Mouse (Mus musculus): Measurements from ENCODE around the gene Pawr.

Pawr gene

DNA sequence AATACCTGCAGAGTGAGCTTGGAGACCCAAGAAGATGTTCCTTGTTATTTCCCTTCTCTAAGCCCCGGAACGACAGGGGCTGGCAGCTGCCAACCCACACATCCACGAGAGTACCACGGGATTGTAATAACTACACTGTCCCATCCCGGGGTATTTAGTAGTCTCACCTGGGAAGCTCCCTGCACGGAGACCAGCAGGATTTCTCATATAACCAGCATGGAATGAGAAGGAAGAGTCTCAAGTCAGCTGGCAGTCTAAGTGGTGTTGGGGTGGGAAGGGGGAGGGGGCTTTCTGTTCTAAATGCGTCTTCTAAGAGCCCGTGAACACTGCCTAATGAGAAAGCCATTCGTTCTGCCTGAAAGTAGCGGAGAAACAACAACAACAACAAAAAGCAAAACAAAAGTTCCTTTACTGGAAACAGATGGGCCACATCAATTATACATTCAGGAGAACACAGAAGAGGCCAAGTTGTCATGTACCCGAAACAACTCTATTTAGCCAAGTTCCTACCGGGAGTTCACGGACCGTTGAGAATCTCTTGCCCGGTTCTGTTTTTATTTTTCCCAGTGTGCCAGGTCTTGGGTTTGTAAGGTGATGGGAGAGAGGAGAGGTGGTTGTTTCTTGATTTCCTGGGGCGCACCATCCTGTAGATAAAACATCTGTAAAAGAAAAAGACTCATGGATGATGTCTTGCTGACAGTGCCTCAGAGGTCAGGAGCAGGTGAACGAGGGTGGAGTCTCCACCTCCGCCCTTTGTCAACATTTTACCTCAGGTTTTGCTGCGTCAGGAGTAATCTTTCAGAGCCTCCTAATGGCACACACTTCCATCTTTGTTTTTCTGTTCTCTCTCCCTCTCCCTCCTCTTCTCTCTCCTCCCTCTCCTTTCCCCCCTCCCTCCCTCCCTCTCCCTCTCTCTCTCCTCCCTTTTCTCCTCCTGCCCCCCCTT, 112.3 kb downstream of the Pawr start:
- CTCF ChIA-PET, result no interaction called here

DNA sequence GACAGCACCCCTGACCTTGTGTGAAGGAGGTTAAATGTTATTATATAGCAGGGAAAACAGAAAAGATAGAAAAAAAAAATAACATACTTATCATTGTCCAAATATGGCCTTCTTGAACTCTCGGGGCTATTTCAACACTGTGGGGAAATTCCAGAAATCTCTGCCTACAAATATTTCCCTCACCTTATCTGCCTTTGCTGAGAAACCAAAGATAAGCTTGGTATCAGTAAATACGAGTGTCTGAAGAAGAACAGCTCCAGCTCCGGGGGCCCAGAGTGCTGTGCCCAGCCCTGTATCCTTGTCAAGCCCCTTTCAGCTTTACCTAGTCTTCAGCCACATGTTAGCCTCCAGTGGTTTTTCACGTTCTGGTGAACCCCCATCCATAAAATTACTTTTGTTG, 113.2 kb downstream of the Pawr start:
- CTCF ChIA-PET, result no interaction called here

- CTCF ChIA-PET, result no interaction called here
These were observed 113.7 kb downstream of the Pawr start for GRCm38 (mm10) chr10:108445606-108446005.

- CTCF ChIA-PET, result no interaction called here
These were observed 114.4 kb downstream of the Pawr start for GRCm38 (mm10) chr10:108446041-108446931.

DNA sequence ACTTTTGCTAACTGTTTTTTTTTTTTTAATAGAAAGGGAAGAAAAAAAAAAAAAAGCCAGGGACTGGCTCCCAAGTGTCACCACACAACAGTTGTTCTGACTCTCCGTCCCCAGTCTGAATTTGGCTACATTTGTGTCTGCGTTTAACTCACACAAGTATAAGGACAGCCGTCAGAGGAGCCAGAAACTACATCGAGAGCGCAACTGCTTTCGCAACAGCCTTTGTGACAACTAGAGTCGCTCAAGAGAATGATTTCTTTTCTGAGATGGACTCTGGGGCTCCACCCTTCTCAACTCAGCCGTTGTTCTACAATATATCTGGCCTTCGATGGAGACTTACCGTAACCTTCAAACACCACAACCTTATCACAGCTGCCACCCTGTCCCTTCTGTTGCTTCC, 115.3 kb downstream of the Pawr start:
- CTCF ChIA-PET, result no interaction called here

- CTCF ChIA-PET, result no interaction called here
These were observed 116.5 kb downstream of the Pawr start for GRCm38 (mm10) chr10:108448421-108448820.

DNA sequence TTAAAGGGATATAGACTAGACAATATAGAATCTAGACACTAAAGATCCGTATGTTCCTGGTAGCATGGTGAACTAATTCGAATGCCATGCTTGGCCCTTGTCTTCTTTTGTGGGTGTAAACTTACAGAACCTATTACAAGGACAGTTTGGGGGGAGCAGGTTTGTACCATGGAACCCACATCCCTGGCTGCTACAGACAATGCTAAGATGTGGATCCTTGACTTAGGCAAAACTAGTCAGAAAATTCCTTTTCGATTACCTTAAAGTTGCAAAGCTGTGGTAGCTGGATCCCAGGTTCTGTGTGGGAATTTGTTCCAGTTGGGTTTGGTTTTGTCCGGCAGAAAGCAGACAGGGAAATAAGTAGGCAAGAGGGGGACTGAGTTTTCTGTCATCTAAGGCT, 118.5 kb downstream of the Pawr start:
- CTCF ChIA-PET, result no interaction called here

DNA sequence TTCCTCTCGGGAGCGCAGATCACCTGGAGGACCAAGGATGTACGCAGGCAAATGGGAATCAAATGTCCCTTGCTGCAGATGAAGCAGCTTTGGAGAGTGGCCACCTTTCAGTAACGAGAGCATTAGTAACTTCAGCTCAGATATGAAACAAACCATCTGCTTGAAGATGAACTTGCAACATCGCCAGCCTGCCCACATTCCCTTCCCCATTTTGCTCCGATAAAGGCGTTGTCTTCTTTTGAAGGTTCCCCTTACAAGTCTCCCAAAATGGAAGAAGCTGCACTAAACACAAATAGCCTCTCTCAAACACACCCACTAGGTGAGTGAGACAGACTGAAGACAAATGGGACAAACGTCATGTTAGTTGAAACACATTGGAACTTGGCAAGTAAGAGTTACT, 119.6 kb downstream of the Pawr start:
- CTCF ChIA-PET, result no interaction called here

DNA sequence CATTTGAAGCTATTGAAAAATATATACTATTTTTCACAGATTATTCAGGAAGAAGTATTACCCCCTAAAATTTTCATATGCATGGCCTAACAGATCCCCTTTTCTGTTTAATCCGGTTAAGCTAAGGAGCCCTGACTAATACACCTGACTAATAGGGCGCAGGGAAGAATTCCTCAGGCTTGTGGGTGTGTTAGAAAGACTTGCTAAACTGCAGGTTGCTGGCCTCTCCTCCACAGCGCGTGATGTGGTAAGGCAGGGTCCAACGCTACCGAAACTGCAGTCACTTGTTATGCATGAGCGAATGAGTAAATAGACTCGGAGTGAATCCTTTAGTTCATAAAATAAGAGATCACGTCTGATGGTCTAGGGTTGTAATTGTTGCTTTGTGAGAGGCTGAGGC, 120.5 kb downstream of the Pawr start:
- CTCF ChIA-PET, result no interaction called here

GRCm38 (mm10) chr10:108453561-108453960, 121.6 kb downstream of the Pawr start:
- CTCF ChIA-PET, result no interaction called here

- CTCF ChIA-PET, result no interaction called here
These were observed 122.8 kb downstream of the Pawr start for GRCm38 (mm10) chr10:108454691-108455117.

- CTCF ChIA-PET, result no interaction called here
These were observed 123.3 kb downstream of the Pawr start for GRCm38 (mm10) chr10:108455204-108455603.

GRCm38 (mm10) chr10:108455883-108456282, 124.0 kb downstream of the Pawr start:
- CTCF ChIA-PET, result no interaction called here

GRCm38 (mm10) chr10:108457054-108457453, 125.1 kb downstream of the Pawr start:
- CTCF ChIA-PET, result no interaction called here

DNA sequence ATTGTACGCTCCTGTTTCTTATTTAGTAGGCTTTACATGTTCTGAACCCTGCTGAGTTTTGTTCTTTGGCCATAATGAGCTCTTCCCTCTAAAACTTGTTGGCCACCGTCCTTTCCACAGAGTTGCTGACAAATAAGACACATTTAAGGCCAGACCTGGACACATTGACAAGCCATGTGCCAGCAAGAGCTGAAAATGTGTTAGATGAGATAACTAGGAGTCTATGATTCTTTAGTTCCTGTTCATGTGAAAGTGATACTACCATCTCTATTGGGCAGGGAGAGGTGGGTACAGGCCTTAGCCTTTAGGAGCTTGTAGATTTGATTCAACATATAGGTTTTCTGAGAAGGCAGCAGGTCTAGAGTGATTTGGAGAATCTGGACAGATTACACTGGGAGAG, 129.9 kb downstream of the Pawr start:
- CTCF ChIA-PET, result no interaction called here

All from spleen, embryonic (tissue).